9 mouse cellular contexts compared by ENCODE assay signal in genomic region chr5:134555463-134556164, GRCm38 (mm10). TPM values are rescaled to one million over a fixed set of nuclear protein-coding genes. Genes with fewer than 3 reads are reported as not detected.
DNase-seq lines count a peak whose midpoint lies in the region; ATAC-seq lines count a peak whose summit lies in the region.
"Had no signal": no experiment of that assay in that cellular context is flagged by ENCODE, and none has a peak within 500 bp of the region (broad histone marks: within the 10 kb centered on the region; RNA-seq: fewer than 3 reads in every experiment).

No protein-coding gene starts in this region.

- no peak overlapping the region for H3K9ac ChIP-seq in forebrain, embryonic 16.5 days (replicated peaks; ENCODE audit: low read depth, low read length)
- no peak overlapping the region for H3K9ac ChIP-seq in liver, embryonic 15.5 days
- no peak overlapping the region for H3K9ac ChIP-seq in neural tube, embryonic 15.5 days (replicated peaks)

- H3K36me3 ChIP-seq in forebrain, embryonic 16.5 days (ENCODE audit: control insufficient read depth, insufficient read depth), result no peaks in the 10 kb centered on the region
- no peaks in the 10 kb centered on the region for H3K36me3 ChIP-seq in liver, embryonic 15.5 days (replicated peaks)
- no peaks in the 10 kb centered on the region for H3K36me3 ChIP-seq in neural tube, embryonic 15.5 days
- H3K36me3 ChIP-seq: G1E had no signal

- intact Hi-C loops in heart, postnatal 10 days (cut with DNase I), result loop anchor here (1.0 kb wide), 1 partner anchor 14 kb away; no protein-coding TSS in a partner anchor

- H3K27ac ChIP-seq in forebrain, embryonic 16.5 days (ENCODE audit: low read length), result no peak overlapping the region
- H3K27ac ChIP-seq in liver, embryonic 15.5 days (replicated peaks), result no peak overlapping the region
- no peak overlapping the region; the same call in 1 of the 2 replicates for H3K27ac ChIP-seq in neural tube, embryonic 15.5 days (replicated peaks)

- H3K27me3 ChIP-seq in forebrain, embryonic 16.5 days (replicated peaks; ENCODE audit: control insufficient read depth, insufficient read depth, low read length), result no peaks in the 10 kb centered on the region
- peaks cover 31% of the 10 kb centered on the region for H3K27me3 ChIP-seq in liver, embryonic 15.5 days
- no peaks in the 10 kb centered on the region for H3K27me3 ChIP-seq in neural tube, embryonic 15.5 days (replicated peaks)

- DNase-seq in spleen, adult 18-20 months, result peak; percentile 36 to 44
- DNase-seq in spleen, adult 12 weeks (ENCODE audit: low spot score), result no peak
- DNase-seq in heart, postnatal 10 days, result peak; percentile 86
- peak; percentile 92 for DNase-seq in kidney, postnatal 14 days
- peak; percentile 55 to 72 for DNase-seq in urinary bladder, postnatal 4 days (ENCODE audit: low spot score in 2 of 2)

- peak overlapping the region; percentile 39 for H3K4me2 ChIP-seq in forebrain, embryonic 16.5 days (ENCODE audit: low read length)
- H3K4me2 ChIP-seq in liver, embryonic 15.5 days, result 0 out of 2 replicates have a peak overlapping the region, but pooled peaks have one; percentile 3
- peak overlapping the region; percentile 44 for H3K4me2 ChIP-seq in neural tube, embryonic 15.5 days

- peaks cover 26% of the 10 kb centered on the region for H3K4me1 ChIP-seq in forebrain, embryonic 16.5 days (replicated peaks; ENCODE audit: control insufficient read depth, insufficient read depth, low read length)
- H3K4me1 ChIP-seq in liver, embryonic 15.5 days (replicated peaks), result peaks cover 30% of the 10 kb centered on the region
- peaks cover 30% of the 10 kb centered on the region for H3K4me1 ChIP-seq in neural tube, embryonic 15.5 days

- WGBS in forebrain, embryonic 16.5 days, result 13% methylated on average over 20 of the region's 20 CpGs
- 14% methylated on average over 20 of the region's 20 CpGs for WGBS in liver, embryonic 15.5 days (ENCODE audit: insufficient replicate concordance)
- WGBS in neural tube, embryonic 15.5 days, result 13% methylated on average over 20 of the region's 20 CpGs

- H3K9me3 ChIP-seq in forebrain, embryonic 16.5 days (ENCODE audit: control insufficient read depth, low read length), result no peaks in the 10 kb centered on the region
- no peaks in the 10 kb centered on the region for H3K9me3 ChIP-seq in liver, embryonic 15.5 days (replicated peaks)
- H3K9me3 ChIP-seq in neural tube, embryonic 15.5 days (replicated peaks), result no peaks in the 10 kb centered on the region
- H3K9me3 ChIP-seq: G1E had no signal

- ATAC-seq in forebrain, embryonic 16.5 days, result no peak
- ATAC-seq in liver, embryonic 15.5 days (ENCODE audit: insufficient read depth), result no peak
- no peak for ATAC-seq in neural tube, embryonic 15.5 days (ENCODE audit: low FRiP score)

- H3K4me3 ChIP-seq in forebrain, embryonic 16.5 days (replicated peaks; ENCODE audit: low read length), result no peak overlapping the region
- H3K4me3 ChIP-seq in liver, embryonic 15.5 days (replicated peaks), result no peak overlapping the region
- H3K4me3 ChIP-seq in neural tube, embryonic 15.5 days (replicated peaks), result peak overlapping the region; percentile 5; the same call in 1 of the 2 replicates

RNA-seq across cellular contexts. Expression of gene Clip2, which starts 3.4 kb away (rescaled TPM):
- polyA plus RNA-seq in forebrain, embryonic 16.5 days (2015; fragmentation: Nextera tagmentation; extraction: Ambion mirVana), result 16.2 and 16.6 TPM in 2 replicates
- 10 to 100 TPM; 14.6 to 16.0 TPM for total RNA-seq in heart, postnatal 10 days (2021)
- polyA plus RNA-seq in liver, embryonic 15.5 days (2015; fragmentation: Nextera tagmentation; extraction: Ambion mirVana), result 0.46 and 0.50 TPM in 2 replicates
- 10.4 and 12.1 TPM in 2 replicates for polyA plus RNA-seq in neural tube, embryonic 15.5 days (2015; fragmentation: Nextera tagmentation; extraction: Ambion mirVana)

RNA-seq across cellular contexts. Expression of gene Syna, which starts 4.4 kb away (rescaled TPM):
- 0.41 and 0.86 TPM in 2 replicates for polyA plus RNA-seq in forebrain, embryonic 16.5 days (2015; fragmentation: Nextera tagmentation; extraction: Ambion mirVana)
- total RNA-seq in heart, postnatal 10 days (2021), result not detected
- polyA plus RNA-seq in liver, embryonic 15.5 days (2015; fragmentation: Nextera tagmentation; extraction: Ambion mirVana), result not detected in 2 replicates
- polyA plus RNA-seq in neural tube, embryonic 15.5 days (2015; fragmentation: Nextera tagmentation; extraction: Ambion mirVana), result 0.51 and 0.63 TPM in 2 replicates
- polyA plus RNA-seq: G1E had no signal

RNA-seq across cellular contexts. Expression of gene Rfc2, which starts 25.6 kb away (rescaled TPM):
- polyA plus RNA-seq in forebrain, embryonic 16.5 days (2015; fragmentation: Nextera tagmentation; extraction: Ambion mirVana), result 212 and 215 TPM in 2 replicates
- total RNA-seq in heart, postnatal 10 days (2021), result 10 to 100 TPM; 37.6 to 39.8 TPM
- 157 and 158 TPM in 2 replicates for polyA plus RNA-seq in liver, embryonic 15.5 days (2015; fragmentation: Nextera tagmentation; extraction: Ambion mirVana)
- polyA plus RNA-seq in neural tube, embryonic 15.5 days (2015; fragmentation: Nextera tagmentation; extraction: Ambion mirVana), result 185 and 216 TPM in 2 replicates

RNA-seq across cellular contexts. Expression of gene Lat2, which starts 59.2 kb away (rescaled TPM):
- 3.0 and 5.3 TPM in 2 replicates for polyA plus RNA-seq in forebrain, embryonic 16.5 days (2015; fragmentation: Nextera tagmentation; extraction: Ambion mirVana)
- 1 to 10 TPM; 2.8 to 4.5 TPM for total RNA-seq in heart, postnatal 10 days (2021)
- 2.2 and 2.6 TPM in 2 replicates for polyA plus RNA-seq in liver, embryonic 15.5 days (2015; fragmentation: Nextera tagmentation; extraction: Ambion mirVana)
- 3.4 and 3.9 TPM in 2 replicates for polyA plus RNA-seq in neural tube, embryonic 15.5 days (2015; fragmentation: Nextera tagmentation; extraction: Ambion mirVana)
